Mouse (Mus musculus) gastrocnemius, postnatal 10 days (tissue): ENCODE results near the gene Pi4ka. TPM values are rescaled to one million over a fixed set of nuclear protein-coding genes. Genes with fewer than 3 reads are reported as not detected.

Experiments
- DNase-seq: peaks from one replicate; pipeline ENCODE4 v3.0.0; 2021; ENCODE audit warnings: mixed read lengths
- total RNA-seq, 2 experiments: library from RNA; stranded (reverse); gene quantifications; 2 replicates each; pipeline ENCODE4 v1.2.3; 2021

Pi4ka gene
- total RNA-seq, 2 experiments from 2014 or later, result 19.5 to 23.9 TPM

DNA sequence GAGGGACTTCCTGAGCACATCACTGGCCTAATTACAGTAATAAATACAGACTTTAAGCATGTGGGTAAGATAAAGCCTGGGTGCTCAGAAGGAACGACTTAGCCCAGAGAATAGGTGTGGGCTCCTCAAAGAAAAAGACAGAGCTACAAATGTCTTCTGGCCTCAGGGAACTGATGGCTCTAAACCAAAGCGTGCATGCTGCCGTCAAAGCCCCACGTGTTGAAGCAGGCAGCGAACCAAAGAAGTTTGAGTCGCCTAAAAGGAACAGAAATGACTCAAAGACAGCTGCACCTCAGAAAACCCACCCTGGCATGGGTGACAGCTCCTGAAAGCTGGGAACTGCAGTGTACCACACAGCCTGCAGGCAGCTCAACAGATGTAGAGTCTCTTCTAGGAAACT, 134.3 kb downstream of the Pi4ka start:
- no peak for DNase-seq

GRCm38 (mm10) chr16:17271124-17271523, 135.0 kb downstream of the Pi4ka start:
- peak; percentile 37 for DNase-seq

GRCm38 (mm10) chr16:17269872-17270271, 136.2 kb downstream of the Pi4ka start:
- no peak for DNase-seq

GRCm38 (mm10) chr16:17267937-17268336, 138.2 kb downstream of the Pi4ka start:
- DNase-seq, result no peak

DNA sequence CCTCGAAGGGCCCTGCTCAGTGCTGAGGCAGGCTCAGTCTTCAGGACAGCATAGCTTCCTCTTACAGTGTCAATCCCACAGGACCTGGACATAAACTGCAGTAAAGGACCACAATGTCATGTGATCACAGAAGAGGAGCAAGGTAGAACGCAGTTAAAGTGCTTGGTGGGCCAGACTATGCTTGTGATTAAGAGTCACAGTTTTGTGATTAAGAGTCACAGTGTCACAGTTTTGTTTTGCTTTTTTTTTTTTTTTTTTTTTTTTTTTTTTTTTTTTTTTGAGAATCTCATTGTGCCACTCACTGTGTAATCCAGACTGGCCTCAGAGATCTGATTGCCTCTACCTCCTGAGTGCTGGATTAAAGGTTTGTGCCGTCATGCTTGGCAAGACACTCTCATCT, 140.0 kb downstream of the Pi4ka start:
- DNase-seq, result no peak

DNA sequence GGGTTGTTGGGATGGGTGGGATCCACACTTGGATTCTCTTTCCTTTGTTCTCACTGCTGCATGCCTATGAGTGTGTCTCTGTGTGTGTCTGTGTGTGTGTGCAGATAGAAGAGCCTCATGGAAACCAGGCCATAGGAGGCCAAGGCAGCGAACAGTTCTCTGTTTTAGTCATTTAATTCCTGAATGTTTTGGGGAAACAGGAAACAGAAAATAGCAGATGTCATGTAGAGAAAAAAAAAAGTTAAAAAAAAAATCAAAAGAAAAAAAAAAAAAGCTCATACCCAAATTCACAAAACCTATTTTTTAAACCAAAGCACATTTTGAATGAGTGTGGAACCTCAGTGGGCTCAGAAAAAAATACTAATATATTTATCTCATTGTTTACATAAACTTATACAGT, 144.8 kb downstream of the Pi4ka start:
- DNase-seq, result no peak

GRCm38 (mm10) chr16:17258917-17259316, 147.2 kb downstream of the Pi4ka start:
- no peak for DNase-seq

- peak; percentile 74 for DNase-seq
Measured at GRCm38 (mm10) chr16:17257359-17257821, 148.7 kb downstream of the Pi4ka start.

GRCm38 (mm10) chr16:17255270-17255669, 150.8 kb downstream of the Pi4ka start:
- DNase-seq, result no peak

GRCm38 (mm10) chr16:17254005-17254597, 152.0 kb downstream of the Pi4ka start:
- no peak for DNase-seq

GRCm38 (mm10) chr16:17252841-17253240, 153.3 kb downstream of the Pi4ka start:
- no peak for DNase-seq

DNA sequence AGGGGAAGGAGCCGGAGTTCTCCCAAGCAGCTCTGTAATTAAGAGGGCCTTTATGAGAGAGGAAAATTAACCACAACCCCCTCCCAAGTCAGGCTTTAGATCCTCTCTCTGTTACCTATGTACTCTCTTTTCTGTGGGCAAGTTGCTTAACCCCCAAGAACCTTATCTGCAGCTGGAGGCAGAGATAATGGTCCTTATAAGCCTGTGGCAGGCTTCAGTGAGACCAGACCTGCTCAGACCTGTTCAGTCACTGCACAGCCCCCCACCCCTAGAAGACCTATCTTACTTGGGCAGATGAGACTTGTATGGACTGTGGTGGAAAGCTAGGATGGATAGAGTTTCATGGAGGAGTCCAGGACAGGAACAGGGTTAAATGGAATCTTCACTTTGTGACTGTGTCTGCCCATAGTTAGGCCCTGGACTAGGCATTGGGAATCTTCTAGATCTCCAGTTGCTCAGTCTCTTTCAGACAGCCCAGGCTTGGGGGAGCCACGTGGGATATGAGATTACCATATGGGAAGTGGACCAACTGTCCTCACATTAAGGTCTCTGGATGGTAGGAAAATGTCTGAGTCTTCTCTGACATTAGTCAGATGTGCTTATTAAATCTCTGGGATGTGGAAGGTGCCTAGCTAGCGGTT, 153.9 kb downstream of the Pi4ka start:
- no peak for DNase-seq

- peak; percentile 42 for DNase-seq
Measured at GRCm38 (mm10) chr16:17251539-17251938, 154.6 kb downstream of the Pi4ka start.

- DNase-seq, result no peak
Measured at GRCm38 (mm10) chr16:17249135-17249534, 157.0 kb downstream of the Pi4ka start.

- no peak for DNase-seq
Measured at GRCm38 (mm10) chr16:17247727-17248126, 158.4 kb downstream of the Pi4ka start.

DNA sequence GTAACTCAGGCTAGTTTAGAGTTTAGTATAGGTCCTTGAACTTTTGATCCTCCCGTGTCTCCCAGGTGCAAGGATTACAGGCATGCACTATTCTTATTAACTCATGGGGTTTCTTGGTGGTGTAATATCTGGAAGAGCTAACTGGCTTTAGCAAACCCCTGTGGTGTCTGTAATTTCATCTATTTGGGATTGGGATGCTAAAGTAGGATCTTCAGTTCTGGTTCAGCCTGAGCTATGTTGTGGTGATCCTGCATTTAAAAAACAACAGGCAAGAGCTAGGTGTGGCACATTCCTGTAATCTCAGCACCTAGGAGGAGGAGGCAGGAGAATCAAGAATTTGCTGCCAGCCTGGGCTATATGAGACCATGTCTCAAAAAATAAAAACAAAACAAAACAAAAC, 161.1 kb downstream of the Pi4ka start:
- DNase-seq, result no peak

GRCm38 (mm10) chr16:17243731-17244130, 162.4 kb downstream of the Pi4ka start:
- DNase-seq, result no peak

- DNase-seq, result no peak
Measured at GRCm38 (mm10) chr16:17239409-17239808, 166.7 kb downstream of the Pi4ka start.

DNA sequence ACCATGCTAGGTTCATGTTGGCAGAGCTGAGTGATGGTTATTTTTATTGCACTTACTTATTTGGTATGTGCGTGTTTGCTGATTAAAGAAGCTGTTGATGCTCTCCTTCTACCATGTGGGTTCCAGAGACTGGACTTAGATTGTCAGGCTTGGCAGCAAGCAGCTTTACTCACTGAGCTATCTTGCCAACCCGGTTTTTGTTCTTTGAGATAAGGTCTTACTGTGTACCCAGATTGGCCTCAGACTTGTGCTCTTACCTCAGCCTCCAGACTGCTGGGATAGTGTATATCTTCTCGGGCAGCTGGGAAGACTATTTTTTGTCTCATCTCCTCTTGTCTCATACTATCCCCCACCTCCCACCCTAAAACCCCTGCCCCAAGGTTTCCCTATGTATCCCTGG, 168.5 kb downstream of the Pi4ka start:
- DNase-seq, result no peak

DNA sequence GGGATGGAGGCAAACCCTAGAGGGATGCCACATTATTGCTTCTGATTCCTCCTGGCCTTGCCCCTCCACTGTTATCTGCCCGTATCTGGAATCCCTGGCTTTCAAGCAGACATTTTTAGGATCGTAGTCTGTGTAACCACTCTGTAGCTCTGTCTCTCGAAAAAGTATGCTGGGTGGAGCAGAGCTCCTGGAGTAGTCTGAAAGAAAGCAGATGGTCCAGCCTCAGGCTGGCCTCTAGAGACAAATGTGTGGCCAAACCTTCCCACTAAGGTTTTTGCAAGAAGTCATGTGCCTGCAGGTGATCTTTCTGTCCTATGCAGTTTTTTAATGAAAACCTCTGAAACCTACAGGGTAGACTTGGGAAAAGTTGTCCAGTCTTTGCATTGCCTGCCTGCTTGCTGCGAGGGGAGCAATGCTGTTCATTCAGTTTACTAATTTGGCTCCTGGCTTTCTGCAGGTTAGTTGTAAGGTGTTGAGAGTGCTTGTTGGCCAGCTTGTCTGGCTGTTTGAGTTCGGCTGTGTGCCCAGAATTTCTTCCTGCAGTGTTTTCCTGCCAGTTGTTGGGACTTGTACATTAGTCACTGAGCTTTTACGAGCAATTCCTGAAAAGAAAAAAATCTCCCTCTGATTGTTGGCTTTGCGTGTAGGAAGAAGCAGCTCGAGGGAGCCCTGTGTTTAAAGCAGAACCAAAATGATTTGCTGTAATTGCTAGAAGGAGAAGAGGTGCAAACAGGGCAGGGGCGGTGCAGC, 171.0 kb downstream of the Pi4ka start:
- no peak for DNase-seq

- DNase-seq, result no peak
Measured at GRCm38 (mm10) chr16:17234499-17234895, 171.6 kb downstream of the Pi4ka start.

DNA sequence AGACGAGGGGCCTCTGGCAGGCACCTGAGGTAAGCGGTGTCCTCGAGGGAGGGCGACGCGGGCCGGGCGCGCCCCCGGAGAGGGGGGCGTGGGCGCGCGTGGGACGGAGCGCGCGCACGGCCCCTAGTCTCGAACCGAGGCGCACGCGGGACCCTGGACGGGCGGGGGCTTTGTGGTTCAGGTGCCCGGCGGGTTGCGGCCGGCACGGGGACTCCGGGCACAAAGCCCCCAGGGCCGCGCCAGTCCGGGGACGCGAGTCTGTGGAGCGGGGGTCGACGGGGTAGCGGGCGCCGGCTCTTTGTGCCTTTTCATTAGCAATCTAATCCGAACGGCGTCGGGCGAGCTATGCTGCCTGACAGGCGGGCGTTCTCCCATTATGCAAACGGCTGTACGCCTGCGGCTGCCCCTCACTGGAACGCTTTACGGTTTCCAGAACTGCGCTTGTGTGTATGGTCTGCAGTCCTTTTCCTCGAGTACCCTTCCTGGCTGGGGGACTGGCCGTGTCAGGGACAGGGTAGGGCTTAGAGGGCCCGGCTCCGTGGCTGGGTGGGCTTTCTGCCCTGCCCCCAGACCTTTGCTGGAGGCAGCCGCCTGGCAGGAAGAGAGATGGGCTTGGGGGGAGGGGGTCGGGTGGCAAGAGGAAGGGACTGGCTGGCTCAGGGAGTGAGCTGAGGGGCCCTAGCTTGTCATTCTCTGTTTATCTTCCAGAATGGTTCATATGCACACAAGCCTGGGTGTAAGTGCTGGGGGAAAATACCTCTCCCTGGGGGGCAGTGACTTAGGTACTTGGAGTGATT, 172.2 kb downstream of the Pi4ka start:
- peak; percentile 42 for DNase-seq
